ENCODE assay signal across 29 mouse cellular contexts in genomic region chr14:57967080-57967797, GRCm38 (mm10). TPM values are rescaled to one million over a fixed set of nuclear protein-coding genes. Genes with fewer than 3 reads are reported as not detected.
DNase-seq lines count a peak whose midpoint lies in the region; ATAC-seq and TF ChIP-seq lines count a peak whose summit lies in the region.
"Had no signal": no experiment of that assay in that cellular context is flagged by ENCODE, and none has a peak within 500 bp of the region (broad histone marks: within the 10 kb centered on the region; RNA-seq: fewer than 3 reads in every experiment).

No protein-coding gene starts in this region.

- TF ChIP-seq RAD21 in MEL (IDR thresholded peaks at IDR 0.05; ENCODE audit: low read depth, low read length): no peak

- peaks cover 0 to 9% of the 10 kb centered on the region in 2 experiments for H3K36me3 ChIP-seq in MEL (ENCODE audit: control insufficient read depth in 1 of 2, insufficient read depth in 2 of 2, low read length in 2 of 2)
- H3K36me3 ChIP-seq in liver, embryonic 16.5 days (ENCODE audit: control insufficient read depth, insufficient read depth): no peaks in the 10 kb centered on the region

- TF ChIP-seq CTCF in MEL (IDR thresholded peaks at IDR 0.05 in 2 of 3, conservative IDR thresholded peaks at IDR 0.05 in 1 of 3; ENCODE audit: control insufficient read depth in 1 of 3, insufficient read depth in 1 of 3, low read depth in 2 of 3, low read length in 3 of 3, poor library complexity in 1 of 3, severe bottlenecking in 1 of 3): no peak

- peak; percentile 70 to 74 for TF ChIP-seq EP300 in MEL (IDR thresholded peaks at IDR 0.05; ENCODE audit: low read depth in 1 of 2, low read length in 2 of 2)

- ATAC-seq in liver, embryonic 16.5 days (ENCODE audit: low read depth): peak; percentile 88
- ATAC-seq in megakaryocyte, adult 5-6 weeks (ENCODE audit: poor library complexity, severe bottlenecking): no peak
- ATAC-seq: forebrain, embryonic 16.5 days; lung, postnatal 0 days had no signal

- no peak for TF ChIP-seq POLR2A in MEL (IDR thresholded peaks at IDR 0.05; ENCODE audit: control insufficient read depth in 1 of 2, insufficient read depth in 1 of 2, low read depth in 1 of 2, low read length in 2 of 2, poor library complexity in 1 of 2)

- no peak overlapping the region for H3K27ac ChIP-seq in MEL (ENCODE audit: control insufficient read depth, low read depth, low read length)
- H3K27ac ChIP-seq in liver, embryonic 16.5 days (ENCODE audit: low read length): peak overlapping the region; percentile 74
- H3K27ac ChIP-seq: heart, adult 2 months; heart, embryonic 13.5 days; hindbrain, embryonic 12.5 days; kidney, embryonic 15.5 days; limb, embryonic 15.5 days; macrophage; neural tube, embryonic 12.5 days had no signal

- peaks cover 0 to 6% of the 10 kb centered on the region in 2 experiments; a peak in 1 of 4 replicates for H3K4me1 ChIP-seq in MEL (ENCODE audit: control insufficient read depth in 1 of 2, insufficient read depth in 2 of 2, low read length in 2 of 2)
- H3K4me1 ChIP-seq in liver, embryonic 16.5 days (ENCODE audit: control insufficient read depth, low read depth, low read length): peaks cover 16% of the 10 kb centered on the region
- H3K4me1 ChIP-seq: hindbrain, embryonic 12.5 days; limb, embryonic 15.5 days; neural tube, embryonic 12.5 days had no signal

- WGBS in liver, embryonic 16.5 days (ENCODE audit: insufficient replicate concordance): 43% methylated on average over 4 of the region's 4 CpGs

- H3K27me3 ChIP-seq in MEL (ENCODE audit: control insufficient read depth in 1 of 2, insufficient read depth in 2 of 2, low read length in 2 of 2): no peaks in the 10 kb centered on the region
- no peaks in the 10 kb centered on the region for H3K27me3 ChIP-seq in liver, embryonic 16.5 days (ENCODE audit: control insufficient read depth, insufficient read depth, low read depth, low read length)
- H3K27me3 ChIP-seq: CH12.LX; heart, embryonic 13.5 days; hindbrain, embryonic 12.5 days; kidney, embryonic 15.5 days; limb, embryonic 15.5 days; neural tube, embryonic 12.5 days had no signal

- H3K9me3 ChIP-seq in MEL (replicated peaks; ENCODE audit: insufficient read depth, low read length): no peaks in the 10 kb centered on the region
- H3K9me3 ChIP-seq in liver, embryonic 16.5 days (replicated peaks; ENCODE audit: control insufficient read depth, low read length): no peaks in the 10 kb centered on the region
- H3K9me3 ChIP-seq: G1E; heart, embryonic 13.5 days; hindbrain, embryonic 12.5 days; kidney, embryonic 15.5 days; limb, embryonic 15.5 days; neural tube, embryonic 12.5 days had no signal

- no peak overlapping the region for H3K4me3 ChIP-seq in MEL (ENCODE audit: control insufficient read depth in 1 of 2, insufficient read depth in 1 of 2, low read depth in 2 of 2, low read length in 2 of 2)
- no peak overlapping the region for H3K4me3 ChIP-seq in liver, embryonic 16.5 days (ENCODE audit: low read depth, low read length)
- H3K4me3 ChIP-seq: heart, adult 2 months; heart, embryonic 13.5 days; hindbrain, embryonic 12.5 days; kidney, embryonic 15.5 days; limb, embryonic 15.5 days; neural tube, embryonic 12.5 days had no signal

- H3K79me2 ChIP-seq in MEL (ENCODE audit: control insufficient read depth, insufficient read depth, low read length, poor library complexity): no peaks in the 10 kb centered on the region

- no peak overlapping the region for H3K4me2 ChIP-seq in liver, embryonic 16.5 days (ENCODE audit: low read depth, low read length)
- H3K4me2 ChIP-seq: heart, embryonic 13.5 days; hindbrain, embryonic 12.5 days; kidney, embryonic 15.5 days; limb, embryonic 15.5 days; neural tube, embryonic 12.5 days had no signal

- DNase-seq in MEL (ENCODE audit: low read depth, low spot score) (peak; percentile 61), liver (peak; percentile 58)
- peak; percentile 50 for DNase-seq in c-Kit-negative CD71-positive TER-119-positive erythroid progenitor cells, embryonic 14.5 days (ENCODE audit: low read depth, low spot score)
- DNase-seq in natural killer cell, adult 2 months (ENCODE audit: low spot score in 2 of 2): no peak
- no peak for DNase-seq in thymus, postnatal 4 days
- DNase-seq: adrenal gland, postnatal 10 days; B cell, adult 2 months; cerebellum, adult 2 months; cerebellum, postnatal 36 days; gastrocnemius, postnatal 25 days; heart, adult 2 months; heart, postnatal 14 days; kidney, adult 11 months; kidney, postnatal 36 days; midbrain, embryonic 14.5 days; right cerebral cortex, postnatal 14 days; thymus, postnatal 14 days had no signal

- no peak overlapping the region for H3K9ac ChIP-seq in MEL (ENCODE audit: control insufficient read depth, low read depth, low read length, poor library complexity, severe bottlenecking)
- no peak overlapping the region for H3K9ac ChIP-seq in liver, embryonic 16.5 days (ENCODE audit: low read depth, low read length)
- H3K9ac ChIP-seq: heart, embryonic 13.5 days; hindbrain, embryonic 12.5 days; kidney, embryonic 15.5 days; limb, embryonic 15.5 days; neural tube, embryonic 12.5 days had no signal

TF ChIP-seq in MEL, 35 proteins besides CTCF, POLR2A, EP300 and RAD21:
- TF ChIP-seq GATA1 (IDR thresholded peaks at IDR 0.05; ENCODE audit: low read depth, low read length) (peak; percentile 60), TAL1 (IDR thresholded peaks at IDR 0.05; ENCODE audit: low read length) (peak; percentile 74), USF2 (IDR thresholded peaks at IDR 0.05; ENCODE audit: borderline replicate concordance in 1 of 2, insufficient read depth in 1 of 2, low read depth in 1 of 2, low read length in 2 of 2) (no peak), ZKSCAN1 (IDR thresholded peaks at IDR 0.05; ENCODE audit: low read depth, low read length) (no peak), MAZ (IDR thresholded peaks at IDR 0.05; ENCODE audit: low read depth, low read length) (no peak), POLR2AphosphoS5 (IDR thresholded peaks at IDR 0.05; ENCODE audit: borderline replicate concordance, low read depth, low read length) (no peak), TCF12 (IDR thresholded peaks at IDR 0.05; ENCODE audit: low read depth, low read length) (peak; percentile 61; the same call in 1 of the 2 replicates), MAX (IDR thresholded peaks at IDR 0.05; ENCODE audit: low read length) (no peak), MYB (IDR thresholded peaks at IDR 0.05; ENCODE audit: low read depth, low read length) (no peak), GABPA (IDR thresholded peaks at IDR 0.05; ENCODE audit: low read depth, low read length) (no peak), KAT2A (conservative IDR thresholded peaks at IDR 0.05; ENCODE audit: low read depth, low read length) (no peak)

RNA-seq across cellular contexts. Expression of gene Micu2, which starts 31.8 kb away (rescaled TPM):
- 56.8 and 61.3 TPM in 2 replicates for total RNA-seq in MEL (2012; rRNA removed)
- 100 to 1,000 TPM in 1 of 2 experiments, 10 to 100 TPM in 1; 65.1 to 173 TPM for polyA plus RNA-seq in MEL (2012; ENCODE audit: insufficient read depth in 1 of 2, insufficient read length in 2 of 2, low read depth in 1 of 2, low replicate concordance in 2 of 2, missing spikeins in 1 of 2)
- polyA plus RNA-seq in liver, embryonic 16.5 days (2015; fragmentation: Nextera tagmentation; extraction: Ambion mirVana): 34.1 and 34.3 TPM in 2 replicates
- 39.4 and 41.9 TPM in 2 replicates for total RNA-seq in megakaryocyte, adult 5-6 weeks (2015)
- 80.7 and 97.5 TPM in 2 replicates for total RNA-seq in megakaryocyte, adult 5-6 weeks (2017)

Comparison
In these comparisons a context has a peak if more than half of its experiments do, and no peak if none do; other contexts are left out.
1. DNase-seq: peak in MEL (single experiment), c-Kit-negative CD71-positive TER-119-positive erythroid progenitor cells, embryonic 14.5 days (single experiment) and liver (single experiment); none in natural killer cell, adult 2 months (0 of 2) and thymus, postnatal 4 days (single experiment).